ENCODE assay signal across 15 mouse cellular contexts in genomic region chr9:57012393-57012792, GRCm38 (mm10).
"Had no signal": no experiment of that assay in that cellular context is flagged by ENCODE, and none has a peak within 500 bp of the region (broad histone marks: within the 10 kb centered on the region; RNA-seq: fewer than 3 reads in every experiment).

No protein-coding gene starts in this region.

- H3K27ac ChIP-seq: midbrain, embryonic 10.5 days; midbrain, embryonic 12.5 days; neural tube, embryonic 12.5 days had no signal

- H3K4me3 ChIP-seq: midbrain, embryonic 10.5 days; midbrain, embryonic 12.5 days; neural tube, embryonic 12.5 days had no signal

- H3K9ac ChIP-seq: lung, embryonic 14.5 days; midbrain, embryonic 12.5 days; neural tube, embryonic 12.5 days had no signal

- H3K9me3 ChIP-seq: neural tube, embryonic 12.5 days had no signal

- ATAC-seq: midbrain, embryonic 16.5 days had no signal

- H3K4me1 ChIP-seq: midbrain, embryonic 10.5 days; midbrain, embryonic 12.5 days; neural tube, embryonic 12.5 days had no signal

- H3K27me3 ChIP-seq: midbrain, embryonic 12.5 days; neural tube, embryonic 12.5 days had no signal

- DNase-seq: lung, adult 18-20 months; lung, embryonic 14.5 days; lung, postnatal 10 days; lung, postnatal 4 days; midbrain, embryonic 14.5 days; right cerebral cortex, postnatal 25 days; right cerebral cortex, postnatal 4 days; spleen, adult 18-20 months; thymus, adult 2 months; thymus, postnatal 25 days; thymus, postnatal 4 days had no signal

- H3K4me2 ChIP-seq: lung, embryonic 14.5 days; midbrain, embryonic 12.5 days; neural tube, embryonic 12.5 days had no signal
